Mouse (Mus musculus) adrenal gland, postnatal 10 days (tissue): ENCODE data around the gene Itfg1. TPM values are rescaled to one million over a fixed set of nuclear protein-coding genes. Genes with fewer than 3 reads are reported as not detected.

Experiments used
- DNase-seq: peaks from one replicate; pipeline ENCODE4 v3.0.0; 2021; ENCODE audit warnings: mixed read lengths
- microRNA-seq: library from miRNA; unstranded; fragments of <30 nt; microRNA quantifications from one replicate; pipeline ENCODE4 v1.2.0, GENCODE M21; 2021
- total RNA-seq, 2 experiments: library from RNA; stranded (reverse); gene quantifications; 2 replicates each; pipeline ENCODE4 v1.2.3; 2021

Itfg1 gene
- total RNA-seq, 2 experiments from 2014 or later = 47.5 to 55.6 TPM

DNA sequence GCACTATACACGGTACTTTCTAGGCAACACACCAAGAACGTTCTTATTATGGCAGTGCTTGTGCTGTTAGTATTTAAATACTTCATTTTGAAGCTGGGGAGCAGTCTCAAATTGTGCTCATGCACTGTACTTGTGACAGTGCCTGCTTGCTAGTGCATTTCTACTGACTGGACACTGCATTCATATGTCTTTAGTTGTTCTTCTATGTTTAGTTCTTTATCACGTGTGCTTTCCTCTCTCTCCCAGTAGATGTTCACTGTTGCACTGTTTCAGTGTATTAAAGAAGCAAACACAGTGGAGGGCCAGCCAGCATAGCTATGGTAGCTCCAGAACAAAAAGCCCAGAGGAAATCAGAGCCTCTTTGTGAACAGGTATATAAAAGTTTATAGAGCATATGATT lies 110.2 kb downstream of the Itfg1 start:
- no peak for DNase-seq

DNA sequence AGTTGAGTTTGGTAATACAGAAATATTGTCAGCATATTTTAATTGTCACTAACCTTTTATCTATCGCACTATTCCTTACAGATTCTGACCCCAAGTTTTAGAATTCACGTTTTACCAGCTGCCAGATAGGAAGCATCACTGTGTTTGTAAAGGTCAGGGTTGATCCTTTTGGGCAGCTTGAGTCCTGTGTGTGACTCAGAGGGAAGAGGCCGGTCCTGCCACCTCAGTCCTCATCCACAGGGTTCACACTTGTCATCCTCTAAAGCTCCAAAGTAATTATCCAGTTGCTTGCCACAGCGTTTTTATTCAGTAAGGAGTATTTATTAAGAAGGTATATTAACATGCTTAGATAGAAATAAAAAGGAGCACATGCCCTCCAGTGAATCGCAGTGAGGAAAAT lies 123.5 kb downstream of the Itfg1 start:
- peak; percentile 23 for DNase-seq

DNA sequence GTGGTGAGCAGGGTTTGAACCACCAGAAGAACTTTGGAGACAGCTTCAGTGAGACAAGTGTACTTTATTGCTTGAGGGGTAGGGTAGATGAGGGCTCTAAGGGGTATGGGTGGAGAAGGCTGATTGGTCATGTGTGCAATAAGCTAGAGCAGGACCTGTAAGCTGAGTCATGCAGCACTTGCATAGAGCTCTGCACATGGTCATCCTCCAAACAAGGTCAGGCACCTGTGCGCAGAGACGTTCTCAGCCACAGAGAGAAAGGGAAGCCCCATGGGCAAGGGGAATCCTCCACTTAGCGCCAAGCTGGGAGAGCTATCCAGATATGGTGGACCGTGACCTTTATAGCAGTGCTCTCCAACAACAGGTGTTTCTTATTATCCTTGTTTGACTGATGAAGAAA lies 124.0 kb downstream of the Itfg1 start:
- DNase-seq = peak; percentile 2

DNA sequence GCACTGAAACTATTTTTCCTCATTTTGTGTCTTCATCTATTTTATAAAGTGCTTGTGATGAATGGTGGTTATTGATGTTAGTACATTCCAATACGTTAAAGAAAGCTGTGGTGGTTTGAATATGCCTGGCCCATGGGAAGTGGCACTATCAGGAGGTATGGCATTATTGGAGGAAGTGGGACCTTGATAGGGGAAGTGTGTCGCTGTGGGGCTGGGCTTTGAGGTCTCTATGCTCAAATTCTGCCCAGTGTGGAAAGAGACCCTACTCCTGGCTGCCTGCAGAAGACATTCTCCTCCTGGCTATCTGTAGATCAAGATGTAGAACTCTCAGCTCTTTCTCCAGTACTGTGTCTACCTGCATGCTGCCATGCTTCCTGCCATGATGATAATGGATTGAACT lies 133.7 kb downstream of the Itfg1 start:
- DNase-seq = no peak

DNA sequence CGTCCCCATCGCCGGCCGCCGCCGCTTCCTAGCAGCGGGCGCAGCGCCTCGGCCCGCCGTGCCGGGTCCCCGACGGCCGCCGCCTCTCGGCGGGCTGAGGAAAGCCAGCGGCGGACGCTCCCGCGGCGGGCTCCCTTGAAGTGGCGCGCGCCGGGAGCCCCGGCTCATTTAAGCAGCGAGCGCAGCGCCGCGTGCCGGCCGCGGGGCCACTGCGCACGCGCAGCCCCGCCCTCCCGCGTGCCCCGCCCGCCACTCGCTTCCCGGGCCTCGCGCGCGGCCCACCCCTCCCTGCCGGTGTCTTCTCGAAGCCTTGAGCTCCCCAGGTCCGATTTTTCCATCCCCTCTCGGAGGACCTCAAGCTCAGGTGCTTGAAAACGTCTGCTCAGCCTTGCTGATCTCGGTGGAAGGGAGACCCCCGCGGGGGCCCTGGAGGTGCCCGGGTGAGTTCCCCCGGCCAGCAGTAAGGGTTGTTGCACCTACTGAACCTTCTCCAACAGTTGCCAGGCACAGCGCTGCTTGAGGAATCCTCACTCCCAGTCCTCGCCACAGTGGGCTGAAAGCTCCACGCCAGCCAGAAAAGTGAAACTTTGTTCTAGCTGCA lies 139.9 kb downstream of the Itfg1 start, which contains the start of gene Neto2:
Neto2 (minus strand) TSS at position 174 of the 601 bp plus-strand sequence.
- DNase-seq = peak; percentile 87

DNA sequence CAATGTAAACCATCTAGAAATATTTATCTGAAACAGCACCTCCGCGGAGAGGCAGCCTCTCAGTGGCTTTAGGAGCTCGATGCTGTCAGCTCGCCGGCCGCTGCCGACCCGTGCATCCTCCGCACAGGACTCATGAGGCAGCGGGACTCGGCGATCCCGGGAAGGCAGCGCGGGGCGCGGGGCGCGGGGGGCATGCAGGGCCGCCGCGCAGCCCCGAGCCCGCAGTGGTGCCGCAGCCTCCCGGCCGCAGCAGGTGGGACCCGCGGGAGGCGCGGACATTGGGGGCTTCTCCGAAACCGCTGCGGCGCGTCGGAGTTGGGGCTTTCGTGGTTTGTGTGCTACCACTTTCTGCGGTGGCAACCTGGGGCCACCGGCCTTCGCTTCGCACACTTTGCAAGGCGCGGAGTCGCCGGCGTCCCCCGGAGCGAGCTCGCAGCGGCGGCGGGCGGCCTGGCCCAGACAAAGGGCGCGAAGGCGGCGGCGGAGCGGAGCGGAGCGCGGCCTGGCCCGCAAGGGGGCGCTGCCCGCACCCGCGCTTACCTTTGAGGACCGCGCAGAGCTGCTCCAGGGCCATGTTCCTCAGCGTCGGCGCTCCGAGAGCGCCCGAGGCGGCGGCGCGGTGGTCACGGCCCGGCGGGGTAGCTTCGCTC lies 140.5 kb downstream of the Itfg1 start:
- DNase-seq = peak; percentile 82

DNA sequence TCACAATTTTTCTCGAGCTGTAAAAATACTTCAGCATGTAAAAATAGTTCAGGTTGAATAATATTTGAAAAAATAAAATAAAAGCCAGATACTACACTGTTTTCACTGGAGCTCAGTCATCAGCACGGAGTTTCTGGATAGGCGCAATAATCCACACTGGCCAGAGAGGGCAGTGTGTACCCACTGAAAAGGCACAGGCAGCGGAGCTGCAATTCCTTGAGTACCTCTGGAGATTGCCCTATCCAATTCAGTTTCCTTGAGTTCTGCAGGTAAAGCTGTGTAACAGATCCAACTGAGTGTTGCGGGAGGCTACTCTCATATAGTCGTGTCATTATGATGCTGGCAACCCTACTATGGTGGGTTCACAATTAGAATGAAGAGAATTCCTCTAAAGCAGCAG lies 141.7 kb downstream of the Itfg1 start:
- peak; percentile 77 for DNase-seq

Small RNA genes within 50 kb of the gene (microRNA-seq; reads per million reads assigned to microRNA genes)
- gene Mir8109 = not detected

Other genes starting within 250 kb of the Itfg1 start
- 1 to 10 TPM; 5.3 to 5.8 TPM for gene Neto2, start 140.0 kb downstream of the Itfg1 start, total RNA-seq
- gene Phkb, start within 50 bp of the Itfg1 start, total RNA-seq = 10 to 100 TPM; 32.3 to 40.3 TPM